Mouse (Mus musculus) layer of hippocampus, postnatal 14 days (tissue): Measurements from ENCODE around the gene Esr1. TPM values are rescaled to one million over a fixed set of nuclear protein-coding genes. Genes with fewer than 3 reads are reported as not detected.
A peak's percentile ranks its signal among the peaks of the same experiment; 100 is the strongest.
"Not testable (repeated sequence)": the region's sequence is repeated elsewhere in the genome, so short reads cannot be mapped to it uniquely, and the experiment has no call there.

ENCODE experiments used
- DNase-seq, 2 experiments: peaks; one replicate each; pipeline ENCODE4 v3.0.0; 2021 to 2022; ENCODE audit warnings: low spot score in 2 of 2, mixed read lengths in 1 of 2
- total RNA-seq, 2 experiments: library from RNA; stranded (reverse); gene quantifications; 2 replicates each; pipeline ENCODE4 v1.2.3; 2021

Esr1 gene
- total RNA-seq, 2 experiments from 2014 or later: 1.3 to 1.4 TPM

GRCm38 (mm10) chr10:4683711-4684265 lies 72.4 kb downstream of the Esr1 start:
- DNase-seq: no peak

- no peak for DNase-seq
Observed at GRCm38 (mm10) chr10:4694336-4694865, 83.0 kb downstream of the Esr1 start.

GRCm38 (mm10) chr10:4709915-4710314 lies 98.5 kb downstream of the Esr1 start:
- DNase-seq: peak; percentile 6 to 11

- DNase-seq: no peak
Observed at GRCm38 (mm10) chr10:4711434-4711833, 100.0 kb downstream of the Esr1 start.

- no peak for DNase-seq
Observed at GRCm38 (mm10) chr10:4712061-4712908, 100.9 kb downstream of the Esr1 start.

- no peak for DNase-seq
Observed at GRCm38 (mm10) chr10:4713398-4713797, 102.0 kb downstream of the Esr1 start.

GRCm38 (mm10) chr10:4724851-4725250 lies 113.5 kb downstream of the Esr1 start:
- DNase-seq: no peak

- DNase-seq: no peak
Observed at GRCm38 (mm10) chr10:4726141-4726540, 114.7 kb downstream of the Esr1 start.

- no peak for DNase-seq
Observed at GRCm38 (mm10) chr10:4732328-4732727, 120.9 kb downstream of the Esr1 start.

GRCm38 (mm10) chr10:4733987-4734386 lies 122.6 kb downstream of the Esr1 start:
- DNase-seq: no peak

GRCm38 (mm10) chr10:4734942-4735341 lies 123.5 kb downstream of the Esr1 start:
- DNase-seq: no peak

GRCm38 (mm10) chr10:4738311-4738710 lies 126.9 kb downstream of the Esr1 start:
- DNase-seq: no peak

- not testable (repeated sequence) for DNase-seq
Observed at GRCm38 (mm10) chr10:4751091-4751490, 139.7 kb downstream of the Esr1 start.

- no peak for DNase-seq
Observed at GRCm38 (mm10) chr10:4752977-4753376, 141.6 kb downstream of the Esr1 start.

GRCm38 (mm10) chr10:4775541-4775940 lies 164.1 kb downstream of the Esr1 start:
- DNase-seq: no peak

GRCm38 (mm10) chr10:4776007-4776713 lies 164.8 kb downstream of the Esr1 start:
- no peak for DNase-seq

GRCm38 (mm10) chr10:4776714-4777090 lies 165.3 kb downstream of the Esr1 start:
- no peak for DNase-seq

- DNase-seq: no peak
Observed at GRCm38 (mm10) chr10:4777996-4778395, 166.6 kb downstream of the Esr1 start.

- no peak for DNase-seq
Observed at GRCm38 (mm10) chr10:4780926-4781325, 169.5 kb downstream of the Esr1 start.

GRCm38 (mm10) chr10:4787003-4787628 lies 175.7 kb downstream of the Esr1 start:
- no peak for DNase-seq

- DNase-seq: no peak
Observed at GRCm38 (mm10) chr10:4798268-4798808, 186.9 kb downstream of the Esr1 start.
